Mouse (Mus musculus) left cerebral cortex, postnatal 36 days (tissue): ENCODE data around the gene Olfr382. TPM values are rescaled to one million over a fixed set of nuclear protein-coding genes. Genes with fewer than 3 reads are reported as not detected.
"Not testable (repeated sequence)": the region's sequence is repeated elsewhere in the genome, so short reads cannot be mapped to it uniquely, and the experiment has no call there.

ENCODE experiments used
- DNase-seq, 2 experiments: peaks; one replicate each; pipeline ENCODE4 v3.0.0; 2021 to 2022; ENCODE audit warnings: low spot score in 2 of 2, mixed read lengths in 1 of 2
- intact Hi-C: fragments of 180-260 bp; cut with DNase I; formaldehyde crosslinking; loops from one replicate; pipeline ENCODE4 v1.15.1; 2025
- total RNA-seq, 2 experiments: library from RNA; stranded (reverse); gene quantifications; 2 replicates each; pipeline ENCODE4 v1.2.3; 2021

Gene Olfr382
- total RNA-seq: not detected

DNA sequence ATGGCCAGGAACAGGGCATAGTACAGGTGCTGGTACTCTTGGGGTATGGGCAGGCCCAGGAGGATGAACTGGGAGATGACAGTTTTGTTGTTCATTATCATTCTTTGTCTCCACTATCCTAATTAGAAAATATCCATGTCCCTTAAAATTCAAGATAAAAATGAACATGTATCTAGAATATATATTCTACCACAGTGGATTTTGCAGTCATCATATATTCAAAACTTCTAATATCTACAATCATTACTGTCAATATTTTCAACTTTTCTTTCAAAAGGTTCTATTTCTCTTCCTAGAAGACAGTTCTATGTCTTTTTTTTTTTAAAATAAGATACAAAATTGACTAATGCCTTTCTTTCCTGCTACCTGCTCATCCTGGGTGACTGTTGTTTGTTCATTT lies at the start of gene Olfr382:
Gene Olfr382, minus strand, starts transcription at position 101 of the 400 bp plus-strand sequence.
- intact Hi-C loops: no loop called here
- DNase-seq: no peak

DNA sequence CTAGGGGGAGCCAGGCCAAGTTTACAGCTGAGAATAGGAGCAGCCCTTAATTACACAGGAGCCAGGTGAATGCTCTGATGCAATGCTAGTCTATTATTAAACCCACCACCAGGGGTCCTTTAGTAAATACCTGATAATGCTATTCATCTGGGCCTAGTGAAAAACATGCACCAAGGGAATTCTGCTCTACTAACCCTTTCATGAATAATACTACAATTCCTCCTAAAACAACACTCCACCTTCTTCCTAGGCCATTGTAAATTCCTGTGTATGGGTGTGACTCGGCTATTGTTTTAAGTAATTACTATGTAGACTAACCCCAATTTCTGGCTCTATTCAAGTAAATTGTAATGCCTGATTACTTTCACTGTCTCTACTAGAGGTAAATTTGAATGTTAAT lies 12.0 kb upstream of the Olfr382 start:
- intact Hi-C loops, DNase-seq: not testable (repeated sequence)

DNA sequence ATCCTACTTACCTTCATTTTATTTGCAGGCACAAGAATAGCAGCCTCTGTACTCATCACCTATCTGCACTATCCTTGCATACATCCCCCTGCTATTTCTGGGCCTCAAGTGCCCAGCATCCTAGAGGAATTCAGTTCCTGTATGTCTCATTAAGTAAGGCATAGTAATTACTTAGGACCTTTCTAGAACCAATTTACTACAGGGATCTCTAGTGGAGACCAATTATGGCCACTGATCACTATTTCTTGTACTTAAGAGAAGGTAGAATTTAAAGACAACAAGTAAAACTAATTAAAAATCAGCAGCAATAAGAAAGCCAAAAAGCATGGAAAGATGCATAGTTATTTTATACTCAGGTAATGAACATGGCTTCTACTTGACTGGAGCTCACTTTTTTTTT lies 25.5 kb downstream of the Olfr382 start, which contains the start of gene Olfr381:
Gene Olfr381, minus strand, starts transcription at position 101 of the 400 bp plus-strand sequence.
- intact Hi-C loops: no loop called here
- no peak for DNase-seq

Other genes with a start within 250 kb of the Olfr382 start
- gene Trpv3, start 249.8 kb downstream of the Olfr382 start, total RNA-seq: under 1 TPM; 0.35 to 0.39 TPM
- 10 to 100 TPM; 12.0 to 17.3 TPM for gene Aspa, start 187.6 kb downstream of the Olfr382 start, total RNA-seq
- not detected for gene Gm49340, start 187.5 kb downstream of the Olfr382 start, total RNA-seq
- not detected for gene Spata22, start 187.5 kb downstream of the Olfr382 start, total RNA-seq
- not detected for gene Olfr20, start 166.4 kb downstream of the Olfr382 start, total RNA-seq
- gene Olfr376, start 146.0 kb downstream of the Olfr382 start, total RNA-seq: not detected
- gene Olfr1, start 117.6 kb downstream of the Olfr382 start, total RNA-seq: not detected
- gene Olfr378, start 88.7 kb downstream of the Olfr382 start, total RNA-seq: not detected
- not detected for gene Olfr380, start 59.7 kb downstream of the Olfr382 start, total RNA-seq
- not detected for gene Olfr381, start 25.6 kb downstream of the Olfr382 start, total RNA-seq
- not detected for gene Olfr385, start 75.8 kb upstream of the Olfr382 start, total RNA-seq
- gene Olfr384, start 81.4 kb upstream of the Olfr382 start, total RNA-seq: not detected
- not detected for gene Zfp735, start 171.6 kb upstream of the Olfr382 start, total RNA-seq